Mouse (Mus musculus) frontal cortex, postnatal 10 days (tissue): ENCODE measurements around the gene Bicdl1.

ENCODE experiments used
- DNase-seq, 2 experiments: peaks; one replicate each; pipeline ENCODE4 v3.0.0; 2022; ENCODE audit warnings: low spot score in 2 of 2, mixed read lengths in 1 of 2

The Bicdl1 gene

DNA sequence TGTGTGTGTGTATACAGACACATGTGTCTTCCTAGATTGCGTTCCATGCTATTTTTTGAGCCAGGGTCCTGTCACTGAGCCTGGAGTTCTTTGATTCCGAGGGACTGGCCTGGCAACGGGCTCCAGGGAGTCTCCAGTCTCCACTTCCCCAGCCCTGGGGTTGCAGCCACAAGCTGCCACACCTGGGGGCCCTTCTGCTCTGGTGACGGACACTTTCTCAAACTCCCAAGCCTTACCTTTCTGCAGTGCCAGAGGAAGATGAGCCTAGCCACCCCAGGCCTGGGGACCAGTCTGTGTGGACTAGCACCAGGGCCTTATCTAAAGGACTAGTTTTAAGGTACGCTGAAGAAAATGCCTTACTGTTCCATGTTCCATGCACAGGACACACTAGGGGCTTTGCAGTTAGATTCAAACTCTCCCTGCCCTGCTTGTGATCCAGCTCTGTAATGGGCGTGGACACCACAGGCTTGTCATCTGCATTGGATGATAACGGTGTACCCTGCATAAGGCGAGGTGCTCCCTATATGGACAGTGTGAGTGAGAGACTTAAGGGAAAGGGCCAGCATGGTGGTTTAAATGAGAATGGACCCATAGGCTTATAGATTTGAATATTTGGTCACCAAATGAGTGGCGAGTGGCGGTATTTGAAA lies 105.1 kb downstream of the Bicdl1 start:
- no peak for DNase-seq

DNA sequence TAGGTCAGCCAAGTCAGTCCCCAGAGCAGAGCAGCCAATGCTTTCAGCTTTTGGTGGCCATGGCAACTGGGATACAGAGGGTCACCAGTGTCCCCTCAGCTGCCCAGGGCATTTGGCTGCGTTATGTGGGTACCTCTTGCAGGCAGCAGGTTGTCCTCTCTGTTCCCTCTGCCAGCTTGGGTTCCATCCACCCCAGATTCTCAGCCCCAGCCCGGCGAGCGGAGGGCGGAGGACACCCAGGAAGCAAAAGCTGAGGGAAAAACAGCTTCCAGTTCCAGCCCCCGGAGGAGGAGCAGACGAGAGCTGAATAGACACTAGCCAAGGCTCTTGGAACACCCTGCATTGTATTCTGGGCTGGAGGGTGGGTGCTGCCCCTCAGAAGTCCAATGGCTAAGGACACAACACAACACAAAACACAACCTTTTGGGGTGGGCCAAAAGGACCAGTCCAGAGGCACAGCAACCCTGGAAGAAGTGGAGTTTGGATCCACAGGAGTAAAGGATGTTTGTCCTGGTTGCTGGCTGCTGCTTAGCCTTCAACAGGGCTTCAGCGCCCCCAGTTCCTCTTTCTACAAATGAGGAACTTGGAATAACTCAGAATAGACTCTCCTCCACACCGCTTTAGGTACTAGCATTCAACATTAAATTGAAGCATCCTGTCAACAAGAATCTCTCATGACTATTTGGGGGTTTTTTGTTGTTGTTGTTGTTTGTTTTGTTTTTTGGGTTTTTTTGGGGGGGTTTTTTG lies 107.6 kb downstream of the Bicdl1 start:
- no peak for DNase-seq

DNA sequence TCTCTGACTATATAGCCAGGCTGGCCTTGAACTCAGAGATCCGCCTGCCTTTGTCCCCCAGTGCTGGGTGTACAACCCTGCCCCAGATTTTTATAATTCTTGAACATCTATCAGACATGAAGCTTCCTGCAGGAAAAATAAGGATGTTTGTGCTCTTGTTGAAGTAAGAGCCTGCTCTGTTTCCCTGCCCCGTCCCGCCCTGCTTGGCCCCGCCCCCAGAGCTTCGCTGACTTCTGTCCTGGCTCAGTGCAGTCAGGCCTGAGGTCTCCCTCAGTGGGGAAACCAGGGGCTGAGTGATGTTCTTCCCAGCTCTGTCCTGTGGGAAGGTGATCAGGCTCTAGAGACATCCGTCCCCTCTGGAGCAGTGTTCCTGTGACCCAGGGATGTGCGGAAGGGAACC lies 108.7 kb downstream of the Bicdl1 start:
- DNase-seq, result no peak

DNA sequence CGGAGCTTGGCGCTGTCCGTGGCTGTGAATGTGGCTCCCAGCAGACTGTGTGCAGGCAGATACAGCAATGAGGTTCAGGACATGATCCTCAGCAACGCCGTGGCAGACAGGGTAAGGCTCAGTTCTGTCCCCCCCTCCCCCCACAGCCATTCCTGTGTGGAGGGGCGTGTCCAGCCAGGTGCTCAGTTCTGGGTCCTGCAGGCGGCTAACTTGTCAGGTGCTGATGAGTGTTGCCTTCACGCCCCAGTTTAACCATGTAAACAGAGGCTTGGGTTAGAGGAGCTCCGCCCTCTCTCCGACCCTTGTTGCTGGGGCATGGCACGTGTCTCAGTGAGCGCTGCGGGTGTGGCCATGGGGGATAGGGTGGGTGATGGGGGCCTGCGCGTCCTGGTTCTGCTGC lies 111.7 kb downstream of the Bicdl1 start:
- DNase-seq, result no peak

DNA sequence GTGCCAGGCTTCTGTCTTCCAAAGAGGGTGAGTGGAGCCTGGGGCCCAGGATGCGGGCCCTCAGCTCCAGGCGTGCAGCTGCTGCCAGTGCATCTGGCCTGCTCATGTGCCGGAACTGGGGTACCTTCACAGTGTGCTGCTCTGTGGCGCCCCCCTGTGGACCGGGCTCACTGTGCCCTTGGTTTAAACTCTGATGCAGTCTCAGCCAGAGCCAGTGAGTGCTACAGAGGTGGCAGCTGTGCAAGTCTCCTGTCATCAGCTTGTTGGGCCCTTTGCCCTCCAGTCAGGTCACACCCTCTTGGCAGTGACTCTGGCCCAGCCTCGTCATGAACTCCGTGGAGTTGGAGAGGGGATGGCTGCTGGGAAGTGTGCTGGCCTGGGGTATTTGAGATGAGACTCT lies 116.5 kb downstream of the Bicdl1 start:
- no peak for DNase-seq

DNA sequence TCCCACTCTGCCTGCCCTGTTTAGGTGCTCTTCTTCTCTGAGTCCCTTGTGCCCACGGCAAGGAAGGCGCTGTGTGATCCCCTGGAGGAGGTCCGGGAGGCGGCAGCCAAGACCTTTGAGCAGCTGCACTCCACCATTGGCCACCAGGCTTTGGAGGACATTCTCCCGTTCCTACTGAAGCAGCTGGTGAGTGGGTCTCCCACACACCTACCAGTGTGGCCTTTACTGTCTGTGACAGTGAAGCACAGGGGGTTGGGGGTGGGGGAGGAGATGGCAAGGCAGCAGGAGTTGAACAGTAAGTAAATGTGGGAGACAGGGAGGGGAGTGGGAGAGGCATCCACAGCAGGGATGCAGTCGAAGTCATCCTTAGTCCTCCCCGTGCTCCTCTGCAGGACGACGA lies 118.1 kb downstream of the Bicdl1 start:
- DNase-seq, result no peak

DNA sequence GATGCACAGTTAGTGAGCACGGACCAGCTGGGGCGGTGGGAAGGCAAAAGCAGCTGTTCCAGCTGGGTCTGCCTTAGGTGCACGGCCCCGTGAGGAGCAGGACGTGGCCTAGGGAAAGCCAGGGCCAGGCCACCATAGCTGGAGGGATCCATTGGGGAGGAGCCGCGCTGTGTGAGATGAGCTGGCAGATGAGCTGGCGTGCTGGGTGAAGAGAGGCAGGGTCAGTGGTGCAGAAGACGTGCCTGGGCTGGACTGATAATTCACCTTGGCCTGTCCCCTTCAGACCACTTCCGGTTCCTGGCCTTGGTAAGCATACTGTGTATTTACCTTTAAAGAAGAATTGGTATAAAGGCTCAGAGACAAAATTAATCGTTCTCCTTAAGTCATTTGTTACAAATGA lies 119.9 kb downstream of the Bicdl1 start:
- no peak for DNase-seq

DNA sequence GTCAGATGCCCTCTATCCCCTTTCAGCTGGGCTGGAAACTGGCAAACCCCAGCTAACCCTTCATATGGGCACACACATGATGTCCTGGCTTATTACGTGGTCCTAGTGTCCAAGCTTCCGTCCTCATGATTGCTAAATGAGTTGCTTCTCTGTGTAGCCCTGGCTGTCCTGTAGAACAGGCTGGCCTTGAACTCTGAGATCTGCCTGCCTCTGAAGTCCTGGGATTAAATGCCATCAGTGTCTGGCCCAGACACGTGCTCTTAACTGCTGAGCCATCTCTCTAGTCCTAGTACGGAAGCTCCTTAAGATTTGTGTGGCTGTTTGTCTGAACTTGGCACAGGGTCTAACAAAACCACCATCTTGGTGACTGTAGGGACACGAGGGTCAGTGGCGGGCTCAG lies 127.9 kb downstream of the Bicdl1 start:
- no peak for DNase-seq
